Mouse (Mus musculus) heart, embryonic 14.5 days (tissue): ENCODE results near the gene Xylt1. TPM values are rescaled to one million over a fixed set of nuclear protein-coding genes. Genes with fewer than 3 reads are reported as not detected.
A peak's percentile ranks its signal among the peaks of the same experiment; 100 is the strongest.

Experiments
- ATAC-seq: fragments of 200-750 bp; cut with Nextera tagmentation; 2 replicates; pipeline ENCODE4 v1.8.0; 2017; ENCODE audit warnings: low read depth, moderate TSS enrichment; ENCODE audit not compliant: insufficient number of reproducible peaks, insufficient read depth, low FRiP score
- H3K27ac ChIP-seq, 2 experiments: fragments of 200-500 bp in 1 of 2; fragments of 300-500 bp in 1 of 2; sonication (generic) in 1 of 2; replicated peaks in 1 of 2; 2 replicates each; pipeline ENCODE4 v1.5.1; 2012 to 2014; ENCODE audit warnings: low read depth in 2 of 2, low read length in 2 of 2, control low read depth in 1 of 2, mild to moderate bottlenecking in 1 of 2, mixed read lengths in 1 of 2; ENCODE audit not compliant: control insufficient read depth in 1 of 2, insufficient read depth in 1 of 2
- H3K27me3 ChIP-seq: fragments of 300-500 bp; sonication (generic); 2 replicates; pipeline ENCODE4 v1.6.1; 2014; ENCODE audit warnings: mild to moderate bottlenecking, low read length, control low read depth; ENCODE audit not compliant: control insufficient read depth, insufficient read depth
- H3K36me3 ChIP-seq: fragments of 300-500 bp; sonication (generic); 2 replicates; pipeline ENCODE4 v1.6.1; 2014; ENCODE audit warnings: mild to moderate bottlenecking, control low read depth, low read length, mixed read lengths; ENCODE audit not compliant: control insufficient read depth, insufficient read depth
- H3K4me1 ChIP-seq, 2 experiments: fragments of 200-500 bp in 1 of 2; fragments of 300-500 bp in 1 of 2; sonication (generic) in 1 of 2; 2 replicates each; pipeline ENCODE4 v1.6.1; 2012 to 2014; ENCODE audit warnings: low read length in 2 of 2, control low read depth in 1 of 2, mixed read lengths in 1 of 2; ENCODE audit not compliant: control insufficient read depth in 2 of 2, insufficient read depth in 2 of 2
- H3K4me2 ChIP-seq: fragments of 300-500 bp; sonication (generic); 2 replicates; pipeline ENCODE4 v1.6.1; 2014; ENCODE audit warnings: mild to moderate bottlenecking, low read length
- H3K4me3 ChIP-seq, 2 experiments: fragments of 200-500 bp in 1 of 2; fragments of 300-500 bp in 1 of 2; sonication (generic) in 1 of 2; 2 replicates each; pipeline ENCODE4 v1.5.1; 2012 to 2014; ENCODE audit warnings: low read length in 2 of 2, mild to moderate bottlenecking in 2 of 2, control low read depth in 1 of 2, low read depth in 1 of 2, moderate library complexity in 1 of 2; ENCODE audit not compliant: control insufficient read depth in 1 of 2, insufficient read depth in 1 of 2
- H3K9ac ChIP-seq: fragments of 300-500 bp; sonication (generic); 2 replicates; pipeline ENCODE4 v1.6.1; 2014; ENCODE audit warnings: mild to moderate bottlenecking, low read length
- H3K9me3 ChIP-seq: fragments of 300-500 bp; sonication (generic); 2 replicates; pipeline ENCODE4 v1.6.1; 2016; ENCODE audit warnings: low read length, control low read depth; ENCODE audit not compliant: control insufficient read depth
- WGBS: fragments of 180-500 bp; shearing (Covaris S2); extraction: QIAGEN DNeasy Blood & Tissue Kit; methylation state at CpG from one replicate; pipeline ENCODE4 v1.1.7; 2014; 5-methylcytosine and 5-hydroxymethylcytosine counted together
- polyA plus RNA-seq: library from polyadenylated mRNA; unstranded; fragments of >200 nt; fragmentation: Nextera tagmentation; extraction: Ambion mirVana; gene quantifications from 2 replicates; pipeline ENCODE4 v1.2.1, GENCODE M21; 2014

The Xylt1 gene
- polyA plus RNA-seq, 1 experiment from 2014 or later, result 2.0 TPM

- 80% methylated on average over 9 of the region's 9 CpGs for WGBS
- H3K36me3 ChIP-seq, result no peaks in the 10 kb centered on the region
- no peak overlapping the region for H3K4me2 ChIP-seq
- peaks cover 4% of the 10 kb centered on the region; the same call in 1 of the 2 replicates for H3K9me3 ChIP-seq
- no peak for ATAC-seq
- no peak overlapping the region for H3K27ac ChIP-seq
- H3K27me3 ChIP-seq, result no peaks in the 10 kb centered on the region
- H3K9ac ChIP-seq, result no peak overlapping the region
- no peak overlapping the region for H3K4me3 ChIP-seq
- H3K4me1 ChIP-seq, result peaks cover 9 to 11% of the 10 kb centered on the region in 2 experiments
Observed at GRCm38 (mm10) chr7:117503714-117504113, 122.9 kb downstream of the Xylt1 start.

GRCm38 (mm10) chr7:117505791-117506190 is 125.0 kb downstream of the Xylt1 start:
- Histone ChIP-seq H3K4me2 (no peak overlapping the region), H3K27me3 (no peaks in the 10 kb centered on the region), H3K9me3 (peaks cover 4% of the 10 kb centered on the region; the same call in 1 of the 2 replicates), H3K4me1 (peaks cover 11 to 13% of the 10 kb centered on the region in 2 experiments), H3K4me3 (no peak overlapping the region), H3K27ac (no peak overlapping the region), H3K9ac (no peak overlapping the region), H3K36me3 (no peaks in the 10 kb centered on the region)
- ATAC-seq, result no peak
- WGBS, result 86% methylated on average over 3 of the region's 3 CpGs

GRCm38 (mm10) chr7:117507351-117507750 is 126.6 kb downstream of the Xylt1 start:
- 83% methylated on average over 10 of the region's 10 CpGs for WGBS
- no peaks in the 10 kb centered on the region for H3K36me3 ChIP-seq
- no peak overlapping the region for H3K4me2 ChIP-seq
- no peak overlapping the region for H3K27ac ChIP-seq
- no peaks in the 10 kb centered on the region for H3K27me3 ChIP-seq
- no peak overlapping the region for H3K4me3 ChIP-seq
- no peak for ATAC-seq
- H3K9me3 ChIP-seq, result no peaks in the 10 kb centered on the region
- peaks cover 11 to 13% of the 10 kb centered on the region in 2 experiments for H3K4me1 ChIP-seq
- no peak overlapping the region for H3K9ac ChIP-seq

- no peak for ATAC-seq
- no peaks in the 10 kb centered on the region for H3K27me3 ChIP-seq
- H3K4me3 ChIP-seq, result no peak overlapping the region
- no peaks in the 10 kb centered on the region for H3K9me3 ChIP-seq
- peaks cover 11 to 13% of the 10 kb centered on the region in 2 experiments for H3K4me1 ChIP-seq
- H3K4me2 ChIP-seq, result no peak overlapping the region
- no peaks in the 10 kb centered on the region for H3K36me3 ChIP-seq
- 47% methylated on average over 8 of the region's 8 CpGs for WGBS
- H3K27ac ChIP-seq, result no peak overlapping the region
- H3K9ac ChIP-seq, result no peak overlapping the region
Observed at GRCm38 (mm10) chr7:117508090-117508489, 127.3 kb downstream of the Xylt1 start.

- ATAC-seq, result no peak
- WGBS, result 75% methylated on average over 2 of the region's 2 CpGs
- no peak overlapping the region for H3K9ac ChIP-seq
- H3K9me3 ChIP-seq, result no peaks in the 10 kb centered on the region
- no peak overlapping the region for H3K27ac ChIP-seq
- no peaks in the 10 kb centered on the region for H3K36me3 ChIP-seq
- H3K4me3 ChIP-seq, result no peak overlapping the region
- H3K4me1 ChIP-seq, result peaks cover 11 to 13% of the 10 kb centered on the region in 2 experiments
- no peaks in the 10 kb centered on the region for H3K27me3 ChIP-seq
- H3K4me2 ChIP-seq, result no peak overlapping the region
Observed at GRCm38 (mm10) chr7:117510113-117510512, 129.3 kb downstream of the Xylt1 start.

- no peak overlapping the region for H3K4me2 ChIP-seq
- H3K4me1 ChIP-seq, result peaks cover 11 to 14% of the 10 kb centered on the region in 2 experiments
- H3K9me3 ChIP-seq, result no peaks in the 10 kb centered on the region
- WGBS, result 76% methylated on average over 2 of the region's 2 CpGs
- no peak overlapping the region for H3K9ac ChIP-seq
- H3K4me3 ChIP-seq, result no peak overlapping the region
- H3K27ac ChIP-seq, result no peak overlapping the region
- ATAC-seq, result no peak
- no peaks in the 10 kb centered on the region for H3K27me3 ChIP-seq
- no peaks in the 10 kb centered on the region for H3K36me3 ChIP-seq
Observed at GRCm38 (mm10) chr7:117512301-117512700, 131.5 kb downstream of the Xylt1 start.

- Histone ChIP-seq H3K27me3 (no peaks in the 10 kb centered on the region), H3K4me1 (0 out of 4 replicates have a peak, but pooled peaks cover 0 to 2% of the 10 kb centered on the region in 2 experiments), H3K9ac (no peak overlapping the region), H3K27ac (no peak overlapping the region), H3K9me3 (no peaks in the 10 kb centered on the region), H3K36me3 (no peaks in the 10 kb centered on the region), H3K4me3 (no peak overlapping the region), H3K4me2 (no peak overlapping the region)
- WGBS, result 45% methylated on average over 1 of the region's 1 CpGs
- ATAC-seq, result no peak
Observed at GRCm38 (mm10) chr7:117515794-117516193, 135.0 kb downstream of the Xylt1 start.

- H3K4me3 ChIP-seq, result no peak overlapping the region
- no peaks in the 10 kb centered on the region for H3K27me3 ChIP-seq
- no peak for ATAC-seq
- no peaks in the 10 kb centered on the region for H3K36me3 ChIP-seq
- H3K27ac ChIP-seq, result peak overlapping the region in 1 of 2 experiments; percentile 16; a peak in 1 of 4 replicates
- 28% methylated on average over 4 of the region's 4 CpGs for WGBS
- H3K9ac ChIP-seq, result no peak overlapping the region
- H3K4me2 ChIP-seq, result no peak overlapping the region
- H3K4me1 ChIP-seq, result peaks cover 4 to 5% of the 10 kb centered on the region in 2 experiments
- H3K9me3 ChIP-seq, result no peaks in the 10 kb centered on the region
Observed at GRCm38 (mm10) chr7:117516896-117517295, 136.1 kb downstream of the Xylt1 start.
